Mouse (Mus musculus) hindbrain, embryonic 14.5 days (tissue): ENCODE data around the gene Slc25a3. TPM values are rescaled to one million over a fixed set of nuclear protein-coding genes. Genes with fewer than 3 reads are reported as not detected.

Source experiments
- ATAC-seq: fragments of 200-750 bp; cut with Nextera tagmentation; 2 replicates; pipeline ENCODE4 v1.8.0; 2017; ENCODE audit warnings: moderate number of reproducible peaks, mild to moderate bottlenecking, moderate TSS enrichment, moderate library complexity; ENCODE audit not compliant: low FRiP score
- DNase-seq: peaks from one replicate; pipeline ENCODE4 v3.0.0-alpha.2; 2015; ENCODE audit warnings: low spot score
- H3K27ac ChIP-seq: fragments of 300-500 bp; sonication (generic); 2 replicates; pipeline ENCODE4 v1.5.1; 2014; ENCODE audit warnings: mild to moderate bottlenecking, moderate library complexity
- H3K27me3 ChIP-seq: fragments of 300-500 bp; sonication (generic); 2 replicates; pipeline ENCODE4 v1.6.1; 2014; ENCODE audit warnings: mild to moderate bottlenecking, low read length, mixed read lengths; ENCODE audit not compliant: control insufficient read depth, insufficient read depth
- H3K36me3 ChIP-seq: fragments of 300-500 bp; sonication (generic); replicated peaks from 2 replicates; pipeline ENCODE4 v1.6.1; 2014; ENCODE audit not compliant: control insufficient read depth, insufficient read depth
- H3K4me1 ChIP-seq: fragments of 300-500 bp; sonication (generic); replicated peaks from 2 replicates; pipeline ENCODE4 v1.6.1; 2014; ENCODE audit warnings: antibody characterized with exemption, low read length, mixed read lengths; ENCODE audit not compliant: control insufficient read depth, insufficient read depth
- H3K4me2 ChIP-seq: fragments of 300-500 bp; sonication (generic); replicated peaks from 2 replicates; pipeline ENCODE4 v1.6.1; 2014; ENCODE audit warnings: mild to moderate bottlenecking, moderate library complexity
- H3K4me3 ChIP-seq: fragments of 300-500 bp; sonication (generic); replicated peaks from 2 replicates; pipeline ENCODE4 v1.5.1; 2014; ENCODE audit warnings: mild to moderate bottlenecking, low read length
- H3K9ac ChIP-seq: fragments of 300-500 bp; sonication (generic); 2 replicates; pipeline ENCODE4 v1.6.1; 2014
- H3K9me3 ChIP-seq: fragments of 300-500 bp; sonication (generic); 2 replicates; pipeline ENCODE4 v1.6.1; 2016; ENCODE audit warnings: low read length; ENCODE audit not compliant: control insufficient read depth
- WGBS: fragments of 180-500 bp; shearing (Covaris S2); extraction: QIAGEN DNeasy Blood & Tissue Kit; methylation state at CpG from one replicate; pipeline ENCODE4 v1.1.7; 2014; 5-methylcytosine and 5-hydroxymethylcytosine counted together
- polyA plus RNA-seq: library from polyadenylated mRNA; unstranded; fragments of >200 nt; fragmentation: Nextera tagmentation; extraction: Ambion mirVana; gene quantifications from 2 replicates; pipeline ENCODE4 v1.2.1, GENCODE M21; 2014

Slc25a3 gene
- polyA plus RNA-seq: 626 and 634 TPM in 2 replicates

DNA sequence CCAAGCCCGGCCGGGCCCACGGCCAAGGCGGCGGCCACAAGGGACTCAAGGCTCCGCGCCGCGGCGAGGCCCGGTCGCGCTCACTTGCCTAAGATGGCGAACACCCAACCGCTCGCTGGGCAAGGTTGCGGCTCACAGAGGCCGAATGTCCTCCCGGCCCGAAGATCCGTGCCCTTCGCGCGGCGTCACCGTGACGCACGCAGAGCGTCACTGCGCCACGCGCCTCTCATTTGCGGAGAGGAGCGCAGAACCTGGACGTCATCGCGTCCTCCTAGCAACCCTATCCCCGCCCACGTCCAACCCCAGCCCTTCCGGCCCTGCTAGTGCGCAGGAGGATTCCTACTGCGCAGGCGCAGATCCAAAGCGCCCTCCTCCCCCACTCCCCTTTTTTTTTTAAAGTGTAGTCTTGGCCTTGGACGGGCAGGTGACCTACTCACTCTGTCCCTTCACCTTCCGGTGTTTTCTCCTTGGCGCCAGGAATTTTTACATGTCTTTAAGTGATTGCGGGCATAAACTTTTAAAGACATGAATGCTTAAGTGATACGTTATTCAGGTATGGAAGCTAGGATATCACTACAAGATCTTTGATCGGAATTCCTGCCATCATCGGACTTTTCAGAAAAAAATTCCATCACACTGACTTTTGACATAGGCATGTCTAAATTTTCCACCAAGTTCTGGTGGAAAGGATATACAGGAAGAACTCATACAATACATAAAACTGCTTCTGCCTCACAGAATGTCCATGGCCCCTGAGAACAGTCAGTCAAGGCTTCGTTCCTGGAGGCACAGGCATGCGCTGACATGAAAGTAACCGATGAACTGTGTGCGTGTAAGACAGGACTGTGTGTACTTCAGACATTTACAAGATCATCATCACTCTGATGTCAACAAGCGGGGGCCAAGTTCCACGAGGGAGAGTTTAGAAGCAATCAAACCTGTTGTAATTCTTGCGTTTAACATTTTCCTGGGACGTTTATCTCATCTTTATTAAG lies at the start of gene Slc25a3:
TSS of gene Slc25a3 (minus strand) at position 232 of the 995 bp plus-strand sequence.
- Histone ChIP-seq H3K36me3 (peaks cover 28% of the 10 kb centered on the region), H3K9ac (peak within 1 kb of the TSS; percentile 100), H3K27ac (peak within 1 kb of the TSS; percentile 97), H3K27me3 (no peaks in the 10 kb centered on the region), H3K4me3 (peak within 1 kb of the TSS; percentile 100), H3K4me2 (peak within 1 kb of the TSS; percentile 96), H3K4me1 (peaks cover 15% of the 10 kb centered on the region), H3K9me3 (no peaks in the 10 kb centered on the region)
- 13% methylated on average over 59 of the region's 59 CpGs for WGBS
- ATAC-seq (peak; percentile 100), DNase-seq (peak; percentile 99)

DNA sequence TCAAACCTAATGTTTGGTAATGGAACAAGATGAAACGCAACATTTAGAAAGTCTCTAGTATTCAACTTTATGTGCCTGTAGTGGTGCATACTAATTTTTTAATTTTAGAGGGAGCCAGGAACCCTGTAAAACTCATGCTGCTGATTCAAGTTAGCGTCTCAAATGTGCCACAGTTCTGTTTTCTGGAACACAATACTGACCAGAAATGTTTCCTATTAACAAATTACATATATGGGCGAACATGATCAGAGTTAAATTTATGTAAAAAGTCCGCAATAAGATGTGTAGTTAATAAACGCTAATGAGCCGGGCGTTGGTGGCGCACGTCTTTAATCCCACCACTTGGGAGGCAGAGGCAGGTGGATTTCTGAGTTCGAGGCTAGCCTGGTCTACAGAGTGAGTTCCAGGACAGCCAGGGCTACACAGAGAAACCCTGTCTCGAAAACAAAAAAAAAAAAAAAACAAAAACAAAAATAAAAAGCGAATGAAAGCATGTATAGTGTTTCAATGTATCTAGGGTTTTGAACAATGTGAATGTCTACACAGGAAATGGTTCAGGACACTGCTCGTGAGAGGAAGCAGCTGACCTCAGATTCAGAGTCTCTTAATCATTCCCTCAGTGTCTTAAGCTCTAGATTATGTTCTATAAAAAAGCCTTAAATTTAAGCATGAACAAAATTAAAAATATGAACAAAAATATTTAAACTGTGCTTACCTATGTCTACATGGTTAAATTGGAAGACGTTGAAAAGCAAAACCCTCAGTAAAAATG lies 48.7 kb upstream of the Slc25a3 start:
- no peaks in the 10 kb centered on the region for H3K27me3 ChIP-seq
- peak overlapping the region; percentile 86 for H3K4me3 ChIP-seq
- H3K9ac ChIP-seq: peak overlapping the region; percentile 95
- WGBS: 86% methylated on average over 14 of the region's 14 CpGs
- DNase-seq (no peak), ATAC-seq (no peak)
- H3K27ac ChIP-seq: peak overlapping the region; percentile 99
- peak overlapping the region; percentile 80 for H3K4me2 ChIP-seq
- peaks cover 24% of the 10 kb centered on the region for H3K4me1 ChIP-seq
- no peaks in the 10 kb centered on the region for H3K9me3 ChIP-seq
- H3K36me3 ChIP-seq: no peaks in the 10 kb centered on the region

DNA sequence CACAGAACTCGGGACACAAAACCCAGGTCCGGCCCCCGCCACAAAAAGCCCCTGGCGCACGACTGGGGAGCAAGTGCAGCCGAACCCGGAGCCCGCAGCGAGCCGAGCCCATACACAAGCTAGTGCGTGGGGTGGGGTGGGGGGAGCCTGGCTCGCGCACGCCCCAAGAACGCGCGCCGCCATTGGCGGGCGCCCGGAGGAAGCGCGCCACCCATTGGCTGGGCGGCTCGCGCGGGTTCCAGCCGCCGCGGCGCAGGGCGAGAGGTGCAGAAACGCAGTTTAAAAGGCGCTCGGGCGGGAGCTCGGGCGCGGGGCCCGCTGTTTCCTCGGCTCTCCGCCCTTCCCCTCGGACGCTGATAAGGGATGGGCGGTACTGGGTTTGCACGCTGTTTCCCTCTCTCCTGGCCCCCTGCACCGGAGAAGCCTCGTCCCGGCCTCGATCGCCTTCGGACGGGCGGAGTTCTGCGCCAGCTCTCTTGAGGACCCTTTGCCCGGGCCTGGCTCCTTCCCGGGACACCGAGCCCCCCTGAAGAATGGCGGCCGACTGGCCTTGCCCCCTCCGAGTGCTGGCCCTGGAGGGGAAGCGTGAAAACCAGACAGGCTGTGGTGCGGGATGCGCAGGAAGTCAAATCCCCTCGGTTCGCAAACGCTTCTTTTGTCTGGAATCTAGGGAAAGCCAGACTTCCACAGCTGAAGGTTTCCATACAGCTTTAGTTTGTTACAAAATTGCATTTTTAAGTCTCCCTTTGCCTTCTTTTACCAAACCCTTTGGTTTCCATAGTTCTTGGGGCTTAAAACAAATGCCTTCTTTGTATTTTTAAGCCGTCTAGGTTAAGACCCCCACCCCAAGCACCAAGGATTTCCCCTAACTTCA lies 47.8 kb upstream of the Slc25a3 start:
- H3K36me3 ChIP-seq: no peaks in the 10 kb centered on the region
- peak overlapping the region; percentile 95 for H3K9ac ChIP-seq
- peak overlapping the region; percentile 80 for H3K4me2 ChIP-seq
- no peaks in the 10 kb centered on the region for H3K9me3 ChIP-seq
- H3K4me1 ChIP-seq: peaks cover 31% of the 10 kb centered on the region
- under 1% methylated on average over 65 of the region's 68 CpGs for WGBS
- peak; percentile 96 for DNase-seq
- no peaks in the 10 kb centered on the region for H3K27me3 ChIP-seq
- peak overlapping the region; percentile 86 for H3K4me3 ChIP-seq
- H3K27ac ChIP-seq: peak overlapping the region; percentile 99
- peak; percentile 97 for ATAC-seq

DNA sequence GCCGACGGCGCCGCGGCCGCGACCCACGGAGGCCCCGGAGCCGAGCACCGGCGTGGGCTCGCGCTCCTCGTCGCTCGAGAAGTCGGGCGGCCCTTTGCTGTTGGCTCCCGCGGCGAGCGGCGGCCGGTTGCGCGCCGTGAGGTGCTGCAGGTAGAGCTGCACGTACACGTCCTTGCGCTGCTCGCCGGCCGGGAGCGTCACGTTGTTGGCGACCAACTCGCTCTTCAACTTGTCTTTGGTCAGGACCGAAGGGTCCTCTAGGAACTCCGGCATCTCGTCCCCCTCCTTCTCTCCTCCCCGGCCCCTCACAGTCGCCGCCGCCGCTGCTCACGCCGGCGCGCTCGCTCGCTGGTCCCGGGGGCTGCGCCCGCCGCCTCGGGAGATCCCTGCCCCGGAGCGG lies 47.2 kb upstream of the Slc25a3 start:
- H3K4me3 ChIP-seq: peak overlapping the region; percentile 86
- peaks cover 31% of the 10 kb centered on the region for H3K4me1 ChIP-seq
- H3K27me3 ChIP-seq: no peaks in the 10 kb centered on the region
- no peaks in the 10 kb centered on the region for H3K9me3 ChIP-seq
- H3K36me3 ChIP-seq: no peaks in the 10 kb centered on the region
- under 1% methylated on average over 54 of the region's 59 CpGs for WGBS
- DNase-seq: no peak
- peak; percentile 74 for ATAC-seq
- peak overlapping the region; percentile 95 for H3K9ac ChIP-seq
- H3K4me2 ChIP-seq: peak overlapping the region; percentile 80
- peak overlapping the region; percentile 99 for H3K27ac ChIP-seq

GRCm38 (mm10) chr10:91170143-91170941 lies 46.5 kb upstream of the Slc25a3 start:
- Histone ChIP-seq H3K27ac (peak overlapping the region; percentile 99), H3K36me3 (peaks cover 6% of the 10 kb centered on the region), H3K4me3 (peak overlapping the region; percentile 86), H3K9ac (peak overlapping the region; percentile 95), H3K9me3 (no peaks in the 10 kb centered on the region), H3K4me1 (peaks cover 31% of the 10 kb centered on the region), H3K27me3 (no peaks in the 10 kb centered on the region), H3K4me2 (peak overlapping the region; percentile 80)
- WGBS: under 1% methylated on average over 46 of the region's 50 CpGs
- ATAC-seq (peak; percentile 53), DNase-seq (peak; percentile 91)

DNA sequence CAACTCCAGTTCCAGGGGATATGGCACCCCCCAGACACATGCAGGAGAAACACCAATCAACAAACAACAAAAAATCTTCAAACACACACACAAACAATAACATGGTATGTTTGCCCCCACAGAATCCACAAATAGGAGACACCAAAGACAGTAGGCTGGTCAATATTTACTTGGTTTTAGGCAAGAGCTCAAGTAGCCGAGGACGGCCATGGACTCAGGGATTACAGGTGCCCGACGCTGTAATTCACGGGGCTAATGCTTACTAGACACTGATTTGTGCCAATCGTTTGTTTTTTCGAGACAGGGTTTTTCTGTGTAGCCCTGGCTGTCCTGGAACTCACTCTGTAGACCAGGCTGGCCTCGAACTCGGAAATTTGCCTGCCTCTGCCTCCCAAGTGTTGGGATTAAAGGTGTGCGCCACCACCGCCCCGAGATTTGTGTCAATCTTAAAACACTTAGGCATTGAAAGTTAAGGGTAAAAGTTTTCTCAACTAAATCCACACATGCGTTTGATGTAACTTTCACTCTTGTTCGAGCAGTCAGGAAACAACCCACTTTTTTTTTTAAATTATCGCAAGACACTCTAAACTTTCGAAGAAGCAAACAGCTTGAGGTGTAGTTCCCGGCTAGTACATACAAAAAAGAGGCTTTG lies 45.7 kb upstream of the Slc25a3 start:
- peak overlapping the region; percentile 86 for H3K4me3 ChIP-seq
- peaks cover 31% of the 10 kb centered on the region for H3K4me1 ChIP-seq
- H3K36me3 ChIP-seq: peaks cover 13% of the 10 kb centered on the region
- H3K9ac ChIP-seq: peak overlapping the region; percentile 95; the same call in 1 of the 2 replicates
- ATAC-seq: no peak
- no peaks in the 10 kb centered on the region for H3K27me3 ChIP-seq
- peak overlapping the region; percentile 80 for H3K4me2 ChIP-seq
- no peak for DNase-seq
- no peaks in the 10 kb centered on the region for H3K9me3 ChIP-seq
- 33% methylated on average over 17 of the region's 17 CpGs for WGBS
- H3K27ac ChIP-seq: no peak overlapping the region

- Histone ChIP-seq H3K4me1 (peaks cover 31% of the 10 kb centered on the region), H3K4me3 (no peak overlapping the region), H3K27ac (no peak overlapping the region), H3K36me3 (peaks cover 32% of the 10 kb centered on the region), H3K4me2 (peak overlapping the region; percentile 80; the same call in 1 of the 2 replicates), H3K27me3 (no peaks in the 10 kb centered on the region), H3K9me3 (no peaks in the 10 kb centered on the region), H3K9ac (no peak overlapping the region)
- no peak for DNase-seq
- ATAC-seq: no peak
- WGBS: 53% methylated on average over 7 of the region's 7 CpGs
These were observed 43.5 kb upstream of the Slc25a3 start for GRCm38 (mm10) chr10:91167352-91167751.

DNA sequence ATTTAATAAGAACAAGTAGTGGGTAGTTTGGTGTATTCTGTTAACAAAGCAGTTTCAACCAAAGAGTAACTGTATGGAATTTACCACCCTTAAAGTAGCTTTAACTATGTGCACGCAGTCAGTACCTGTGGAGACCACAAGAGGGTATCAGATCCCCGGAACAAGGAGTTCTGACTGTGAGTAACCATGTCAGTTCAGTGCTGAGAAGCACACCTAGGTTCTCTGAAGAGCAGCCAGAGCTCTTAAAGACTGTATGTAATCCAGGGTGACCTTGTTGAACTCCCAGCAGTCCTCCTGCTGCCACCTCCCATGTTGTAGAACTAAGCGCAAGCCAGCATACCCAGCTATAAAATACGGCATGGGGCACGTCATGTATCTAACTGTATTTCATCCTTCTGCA lies 43.0 kb upstream of the Slc25a3 start:
- ATAC-seq (no peak), DNase-seq (peak; percentile 64)
- H3K4me2 ChIP-seq: no peak overlapping the region; the same call in 1 of the 2 replicates
- H3K4me3 ChIP-seq: no peak overlapping the region
- H3K9ac ChIP-seq: no peak overlapping the region
- H3K9me3 ChIP-seq: no peaks in the 10 kb centered on the region
- H3K36me3 ChIP-seq: peaks cover 36% of the 10 kb centered on the region
- H3K27me3 ChIP-seq: no peaks in the 10 kb centered on the region
- 64% methylated on average over 5 of the region's 5 CpGs for WGBS
- H3K27ac ChIP-seq: no peak overlapping the region
- peaks cover 31% of the 10 kb centered on the region for H3K4me1 ChIP-seq
